Mouse (Mus musculus) layer of hippocampus, adult 8-10 months (tissue): ENCODE measurements at regions not wholly inside any gene's neighbourhood (a gene's known extent, or its start where the extent isn't known, plus 50 kb on each side); places are given as distances from the start of the nearest gene placed in this dataset.
"Not testable (repeated sequence)": the region's sequence is repeated elsewhere in the genome, so short reads cannot be mapped to it uniquely, and the experiment has no call there.

Source experiments
- DNase-seq, 2 experiments: peaks; one replicate each; pipeline ENCODE4 v3.0.0; 2022; ENCODE audit warnings: low spot score in 2 of 2

GRCm38 (mm10) chr3:117117838-117118237 is 149.1 kb upstream of the Palmd start:
- DNase-seq = no peak

- DNase-seq = no peak
Observed at GRCm38 (mm10) chr3:117116210-117116609, 147.4 kb upstream of the Palmd start.

- DNase-seq = no peak
Observed at GRCm38 (mm10) chr3:117112766-117113165, 144.0 kb upstream of the Palmd start.

GRCm38 (mm10) chr3:117112304-117112703 is 143.5 kb upstream of the Palmd start:
- DNase-seq = no peak

DNA sequence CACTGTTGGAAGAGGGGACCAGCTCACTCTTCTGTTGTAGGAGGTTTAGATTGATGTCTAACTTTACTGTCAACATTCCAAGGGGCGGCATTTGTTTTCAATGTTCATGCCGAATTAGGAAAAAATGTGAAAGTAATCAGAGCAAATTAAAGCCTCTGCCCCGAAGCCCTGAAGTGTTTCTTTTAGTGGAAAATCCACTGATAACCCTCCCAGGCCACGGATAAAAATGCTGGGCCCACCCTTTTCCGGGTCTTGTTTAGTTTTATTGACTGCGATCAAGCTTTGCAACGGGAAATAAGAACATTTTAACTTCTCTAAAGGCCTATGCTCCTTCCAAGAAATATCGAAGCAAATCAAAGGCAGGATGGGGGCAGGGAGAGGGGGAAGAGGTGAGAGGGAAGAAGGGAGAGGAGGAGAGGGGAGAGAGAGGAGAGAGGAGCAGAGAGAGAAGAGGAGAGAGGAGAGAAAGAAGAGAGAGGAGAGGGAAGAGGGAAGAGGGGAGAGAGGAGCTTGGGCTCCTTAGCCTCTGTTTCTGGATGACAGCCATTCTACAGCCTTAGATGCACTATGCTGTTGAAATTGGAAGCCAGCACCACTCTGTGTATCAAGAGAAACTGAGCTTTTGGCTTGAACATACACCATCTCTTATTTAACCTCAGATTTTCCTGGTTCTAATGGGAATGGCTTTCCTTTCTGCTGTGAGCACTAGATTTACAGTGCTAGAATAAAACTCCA is 140.3 kb upstream of the Palmd start:
- no peak for DNase-seq

DNA sequence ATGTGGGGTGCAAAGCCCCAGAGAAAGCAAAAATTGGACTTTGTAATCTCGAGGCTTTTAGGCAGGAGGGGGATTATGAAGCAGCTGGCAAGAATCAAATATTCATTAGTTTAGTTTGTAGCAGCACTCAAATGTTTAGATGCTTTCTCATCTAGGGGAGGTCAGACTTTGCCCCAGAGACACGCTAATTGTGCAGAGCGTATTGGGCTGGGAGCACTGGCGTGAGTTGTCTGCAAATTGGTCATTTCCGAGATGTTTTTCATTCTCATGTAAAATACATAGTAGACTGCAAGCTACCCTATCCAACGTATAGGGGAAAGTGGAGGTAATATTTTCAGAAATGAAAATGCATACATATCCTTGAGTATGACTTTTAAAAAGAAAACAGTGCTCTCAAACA is 139.2 kb upstream of the Palmd start:
- no peak for DNase-seq

GRCm38 (mm10) chr3:117107378-117107777 is 138.6 kb upstream of the Palmd start:
- DNase-seq = no peak

- no peak for DNase-seq
Observed at GRCm38 (mm10) chr3:117087646-117088045, 118.9 kb upstream of the Palmd start.

- DNase-seq = no peak
Observed at GRCm38 (mm10) chr3:117076734-117077133, 107.9 kb upstream of the Palmd start.

- DNase-seq = no peak
Observed at GRCm38 (mm10) chr3:117073399-117073798, 104.6 kb upstream of the Palmd start.

GRCm38 (mm10) chr3:117072998-117073397 is 104.2 kb upstream of the Palmd start:
- no peak for DNase-seq

- no peak for DNase-seq
Observed at GRCm38 (mm10) chr3:117071851-117072250, 103.1 kb upstream of the Palmd start.

DNA sequence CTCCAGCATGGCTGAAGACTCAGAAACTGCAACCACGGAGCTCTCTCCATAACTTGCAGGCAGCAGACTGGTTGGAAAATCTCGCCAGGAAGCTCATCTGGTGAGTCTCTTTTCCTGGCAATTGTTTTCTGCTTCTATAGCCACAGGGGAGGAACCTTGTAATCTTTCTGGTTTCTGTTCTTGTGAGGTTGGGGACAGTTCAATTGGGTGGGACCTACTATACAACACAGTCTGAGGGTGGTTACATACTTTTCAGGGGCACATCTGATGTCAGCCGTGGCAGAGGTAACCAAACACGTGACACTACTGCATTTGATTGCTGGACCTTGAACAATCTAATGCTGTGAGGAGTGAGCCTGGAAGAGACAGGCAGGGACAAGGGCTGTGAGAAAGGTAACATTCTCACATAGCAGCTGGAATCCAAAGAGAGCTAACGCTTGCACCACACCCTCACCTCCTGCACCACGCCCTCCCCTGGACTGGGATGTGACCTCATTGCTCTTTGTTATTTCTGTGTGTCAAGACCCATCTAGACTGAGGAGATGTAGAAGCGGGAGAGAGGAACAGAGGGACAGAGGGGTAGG is 98.8 kb upstream of the Palmd start:
- no peak for DNase-seq

- DNase-seq = no peak
Observed at GRCm38 (mm10) chr3:117065904-117066303, 97.1 kb upstream of the Palmd start.

GRCm38 (mm10) chr3:117061831-117062230 is 93.0 kb upstream of the Palmd start:
- DNase-seq = no peak

- DNase-seq = no peak
Observed at GRCm38 (mm10) chr3:117061182-117061581, 92.4 kb upstream of the Palmd start.

- DNase-seq = not testable (repeated sequence)
Observed at GRCm38 (mm10) chr3:117054711-117055110, 85.9 kb upstream of the Palmd start.

DNA sequence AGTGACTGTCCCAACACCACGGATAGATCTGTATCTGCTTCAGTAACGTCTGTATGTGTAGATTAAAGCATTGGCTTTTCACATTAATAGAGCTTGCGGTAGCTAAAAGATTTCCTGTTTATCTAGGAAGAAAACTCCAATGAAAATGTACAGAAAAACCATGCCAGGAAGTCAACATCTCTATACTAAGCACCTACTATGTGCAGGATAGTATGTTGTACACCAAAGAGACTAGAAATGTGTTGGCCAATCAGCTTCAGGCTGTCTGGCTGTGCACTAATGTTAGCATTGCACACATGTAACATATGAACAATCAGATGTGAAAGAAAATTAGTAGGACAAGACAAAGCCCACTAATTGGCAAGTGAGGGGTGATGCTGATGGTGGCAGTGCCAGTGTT is 82.6 kb upstream of the Palmd start:
- DNase-seq = no peak

DNA sequence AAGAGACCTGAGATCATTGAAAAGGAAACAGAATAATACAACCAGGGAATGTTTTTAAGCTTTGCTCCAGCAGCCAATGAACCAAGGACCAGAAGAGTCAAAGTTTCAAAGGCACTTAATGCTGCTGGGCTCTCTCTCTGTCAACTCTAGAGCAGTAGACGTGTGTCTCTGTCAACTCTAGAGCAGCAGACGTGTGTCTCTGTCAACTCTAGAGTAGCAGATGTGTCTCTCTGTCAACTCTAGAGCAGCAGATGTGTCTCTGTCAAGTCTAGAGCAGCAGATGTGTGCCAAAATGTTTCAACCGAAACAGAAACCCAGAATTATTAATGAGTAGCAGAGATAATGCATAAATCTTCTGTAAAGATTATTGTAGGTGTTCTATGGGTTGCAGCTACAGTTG is 82.1 kb upstream of the Palmd start:
- DNase-seq = no peak

DNA sequence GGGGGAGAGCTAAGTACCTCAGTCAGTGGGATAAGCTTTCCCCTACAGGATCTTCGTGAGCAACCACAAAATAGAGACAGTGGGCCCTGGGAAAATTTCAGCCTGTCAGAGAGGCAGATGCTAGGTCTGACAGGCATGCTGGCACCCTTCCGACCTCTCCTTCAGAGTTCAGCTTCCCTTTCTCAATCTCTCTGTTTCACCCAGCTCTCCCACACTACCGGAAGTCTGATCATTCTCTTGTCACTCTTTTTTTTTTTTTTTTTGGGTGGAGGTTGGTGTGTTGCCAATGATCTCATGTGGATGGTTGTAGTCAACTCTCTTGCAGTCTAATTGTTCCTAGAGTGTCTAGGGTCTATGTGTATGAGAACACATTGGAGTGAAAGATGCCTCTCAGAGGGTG is 80.6 kb upstream of the Palmd start:
- no peak for DNase-seq

- DNase-seq = no peak
Observed at GRCm38 (mm10) chr3:117044809-117045208, 76.0 kb upstream of the Palmd start.

- peak in 1 of 2 experiments; percentile 24 for DNase-seq
Observed at GRCm38 (mm10) chr3:117044304-117044703, 75.5 kb upstream of the Palmd start.

DNA sequence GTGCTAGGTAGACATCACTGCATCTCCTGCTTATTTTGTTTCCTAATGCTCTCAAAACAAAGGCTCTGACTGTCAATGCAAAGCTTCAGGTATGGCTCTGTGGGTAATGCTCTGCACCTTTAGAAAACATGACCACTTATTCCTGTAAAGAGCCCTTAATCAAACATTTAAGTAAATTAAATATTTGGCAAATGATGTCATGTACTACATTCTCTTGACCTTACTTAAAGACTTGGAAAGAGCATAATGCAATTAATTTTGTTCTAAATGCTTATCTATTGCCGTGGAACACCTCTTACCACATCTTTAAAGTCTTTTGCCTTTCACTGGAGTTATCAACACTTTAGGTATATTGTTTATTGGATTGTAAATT is 70.1 kb upstream of the Palmd start:
- DNase-seq = no peak
